Mouse (Mus musculus): Measurements from ENCODE around the gene Ntf5. TPM values are rescaled to one million over a fixed set of nuclear protein-coding genes. Genes with fewer than 3 reads are reported as not detected.

The Ntf5 gene
- total RNA-seq, 1 experiment, result 2.4 TPM

DNA sequence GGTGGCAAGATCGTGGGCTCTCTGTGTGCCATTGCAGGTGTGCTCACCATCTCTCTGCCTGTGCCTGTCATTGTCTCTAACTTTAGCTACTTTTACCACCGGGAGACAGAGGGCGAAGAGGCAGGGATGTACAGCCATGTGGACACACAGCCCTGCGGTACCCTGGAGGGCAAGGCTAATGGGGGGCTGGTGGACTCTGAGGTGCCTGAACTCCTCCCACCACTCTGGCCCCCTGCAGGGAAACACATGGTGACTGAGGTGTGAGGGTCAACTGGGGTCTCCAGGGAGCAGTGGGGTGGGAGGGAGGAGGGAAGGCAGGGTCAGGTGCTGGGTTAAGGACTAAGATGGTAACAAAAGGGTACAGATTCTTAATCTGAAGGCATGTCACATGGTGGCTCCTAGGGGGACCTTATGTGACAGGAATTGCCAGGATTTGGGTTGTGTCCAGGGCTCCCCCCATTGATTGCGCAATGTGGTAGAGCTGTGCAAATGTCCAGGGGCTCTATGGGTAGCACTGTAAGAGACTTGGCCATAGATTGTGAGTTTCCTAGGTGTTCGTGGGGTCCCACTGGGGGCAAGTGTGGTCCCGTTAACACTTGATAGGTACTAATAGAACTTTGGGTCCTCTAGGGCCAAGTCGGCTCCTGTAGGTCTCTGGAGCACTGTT, 3.9 kb upstream of the Ntf5 start:
- no peak overlapping the region for H3K27ac ChIP-seq (ENCODE audit: insufficient read depth, low read depth, low read length, poor library complexity, severe bottlenecking)
- no peak overlapping the region for H3K9ac ChIP-seq (ENCODE audit: insufficient read depth, low read depth, low read length, poor library complexity, severe bottlenecking)
- TF ChIP-seq MAFK (IDR thresholded peaks at IDR 0.05; ENCODE audit: insufficient read depth, low read depth, low read length), result no peak
- no peak for TF ChIP-seq HCFC1 (IDR thresholded peaks at IDR 0.05; ENCODE audit: borderline replicate concordance, insufficient read depth, low read length)
- TF ChIP-seq ZNF384 (IDR thresholded peaks at IDR 0.05; ENCODE audit: low read depth, low read length), result no peak
- no peak for TF ChIP-seq CHD2 (IDR thresholded peaks at IDR 0.05; ENCODE audit: low read depth, low read length)
- TF ChIP-seq ZC3H11A (IDR thresholded peaks at IDR 0.05; ENCODE audit: borderline replicate concordance, low read depth, low read length), result no peak
- H3K4me3 ChIP-seq (ENCODE audit: insufficient read depth in 1 of 2, low read depth in 1 of 2, low read length in 2 of 2, poor library complexity in 1 of 2, severe bottlenecking in 1 of 2), result no peak overlapping the region
- in situ Hi-C loops (cut with MboI; ENCODE audit: low sequenced_read_pairs in 2 of 2, unreplicated experiment in 2 of 2), result no loop called here
- H3K9me3 ChIP-seq (ENCODE audit: control insufficient read depth, insufficient read depth, low read depth, low read length), result no peaks in the 10 kb centered on the region
- no peaks in the 10 kb centered on the region for H3K36me3 ChIP-seq (ENCODE audit: control insufficient read depth, insufficient read depth, low read length, poor library complexity, severe bottlenecking)
- no peak for DNase-seq (ENCODE audit: low read depth, low spot score)
- H3K4me1 ChIP-seq (ENCODE audit: control insufficient read depth in 2 of 2, insufficient read depth in 2 of 2, low read length in 2 of 2, poor library complexity in 1 of 2), result peaks cover 5 to 11% of the 10 kb centered on the region in 2 experiments; a peak in 3 of 4 replicates

DNA sequence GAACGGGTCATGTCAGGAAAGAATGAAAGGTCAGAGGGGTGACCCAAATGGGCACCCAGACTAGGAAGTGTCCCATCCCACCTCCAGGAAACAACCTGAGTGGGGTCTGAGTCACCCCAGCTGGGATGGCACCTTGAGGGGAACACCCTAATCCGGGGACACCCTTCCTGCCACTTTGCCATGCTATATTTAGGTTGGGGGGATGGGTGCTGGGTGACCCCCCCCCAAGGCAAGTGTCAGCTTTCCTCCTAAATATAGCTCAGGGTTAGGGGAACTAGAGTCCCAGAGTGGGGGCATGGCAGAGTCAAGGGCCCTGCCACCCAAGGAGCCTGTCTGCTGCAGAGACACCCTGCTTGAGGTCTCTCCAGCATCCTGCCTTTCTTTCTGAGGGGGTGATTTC, 1.1 kb upstream of the Ntf5 start:
- H3K9me3 ChIP-seq (ENCODE audit: control insufficient read depth, insufficient read depth, low read depth, low read length), result no peaks in the 10 kb centered on the region
- H3K4me3 ChIP-seq (ENCODE audit: insufficient read depth in 1 of 2, low read depth in 1 of 2, low read length in 2 of 2, poor library complexity in 1 of 2, severe bottlenecking in 1 of 2), result no peak overlapping the region
- TF ChIP-seq MAFK (IDR thresholded peaks at IDR 0.05; ENCODE audit: insufficient read depth, low read depth, low read length) (no peak), ZNF384 (IDR thresholded peaks at IDR 0.05; ENCODE audit: low read depth, low read length) (no peak), CHD2 (IDR thresholded peaks at IDR 0.05; ENCODE audit: low read depth, low read length) (no peak), HCFC1 (IDR thresholded peaks at IDR 0.05; ENCODE audit: borderline replicate concordance, insufficient read depth, low read length) (no peak), ZC3H11A (IDR thresholded peaks at IDR 0.05; ENCODE audit: borderline replicate concordance, low read depth, low read length) (no peak)
- no peak overlapping the region for H3K27ac ChIP-seq (ENCODE audit: insufficient read depth, low read depth, low read length, poor library complexity, severe bottlenecking)
- no peak overlapping the region for H3K9ac ChIP-seq (ENCODE audit: insufficient read depth, low read depth, low read length, poor library complexity, severe bottlenecking)
- peaks cover 0 to 15% of the 10 kb centered on the region in 2 experiments; a peak in 3 of 4 replicates for H3K4me1 ChIP-seq (ENCODE audit: control insufficient read depth in 2 of 2, insufficient read depth in 2 of 2, low read length in 2 of 2, poor library complexity in 1 of 2)
- DNase-seq (ENCODE audit: low read depth, low spot score), result no peak
- in situ Hi-C loops (cut with MboI; ENCODE audit: low sequenced_read_pairs in 2 of 2, unreplicated experiment in 2 of 2), result no loop called here
- H3K36me3 ChIP-seq (ENCODE audit: control insufficient read depth, insufficient read depth, low read length, poor library complexity, severe bottlenecking), result no peaks in the 10 kb centered on the region

DNA sequence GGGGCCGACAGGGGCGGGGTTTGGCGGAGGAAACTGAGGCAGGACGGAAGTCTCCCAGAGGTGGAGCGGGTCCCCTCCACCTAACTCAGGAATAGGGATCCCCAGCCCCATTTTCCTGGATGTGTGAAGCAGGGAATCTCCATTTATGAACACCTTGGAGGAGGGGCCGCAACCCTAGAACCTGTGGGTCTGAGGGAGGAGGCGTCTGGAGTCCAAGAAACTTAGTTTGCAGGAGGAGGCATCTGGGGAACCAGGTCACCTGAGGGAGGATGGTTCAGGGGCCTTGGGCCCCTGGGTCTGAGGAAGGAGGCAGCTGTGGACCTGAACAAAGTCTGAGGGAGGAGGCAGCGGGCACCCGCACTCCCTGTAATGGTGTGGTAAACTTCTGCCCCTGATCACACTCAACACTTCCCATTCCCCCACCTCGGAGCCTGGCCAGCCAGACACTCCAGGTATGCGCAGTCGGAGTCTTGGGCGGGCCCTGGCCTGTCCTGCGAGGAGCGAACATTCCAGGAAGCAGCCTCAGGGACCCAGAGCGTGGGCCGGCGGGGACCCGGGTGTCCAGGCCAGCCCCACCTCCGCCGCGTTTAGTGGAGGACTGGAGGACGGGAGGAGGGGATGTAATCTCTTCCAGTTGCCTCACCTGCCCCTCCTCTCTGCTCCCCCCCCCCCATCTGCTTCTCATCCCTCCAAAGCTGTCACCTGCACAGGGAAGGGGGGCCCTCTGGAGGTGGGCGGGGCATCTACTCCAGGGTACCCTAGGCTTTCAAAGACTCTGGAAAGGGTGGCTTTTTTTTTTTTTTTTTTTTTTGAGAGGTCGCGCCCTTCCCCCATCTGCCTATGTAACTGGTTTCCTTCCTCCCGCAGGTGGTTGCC, 607 bp downstream of the Ntf5 start:
- no peak overlapping the region for H3K27ac ChIP-seq (ENCODE audit: insufficient read depth, low read depth, low read length, poor library complexity, severe bottlenecking)
- no peak for DNase-seq (ENCODE audit: low read depth, low spot score)

DNA sequence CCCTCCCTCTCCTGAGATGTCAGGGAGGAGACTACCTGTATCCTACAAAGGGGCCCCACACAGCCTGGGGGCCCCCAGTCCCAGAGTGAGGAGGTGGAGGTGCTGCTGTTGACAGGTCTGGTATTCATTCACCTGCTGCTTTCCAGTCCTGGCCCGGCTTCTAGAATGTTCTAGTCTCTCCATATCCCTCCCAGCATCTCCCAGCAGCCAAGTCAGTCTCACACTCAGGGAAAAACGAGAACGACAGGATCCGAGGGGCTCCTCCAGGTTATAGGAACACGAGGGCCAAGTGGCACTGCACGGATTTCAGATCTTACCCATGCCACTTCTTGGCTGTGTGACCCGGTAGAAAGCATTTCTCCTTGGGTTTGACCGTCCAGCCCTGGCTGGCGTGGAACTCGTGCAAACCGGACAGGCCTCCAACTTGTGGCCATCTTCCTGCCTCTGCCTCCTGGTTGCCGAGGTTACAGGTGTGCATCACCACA, 1.3 kb downstream of the Ntf5 start:
- H3K36me3 ChIP-seq (ENCODE audit: control insufficient read depth, insufficient read depth, low read length, poor library complexity, severe bottlenecking), result no peaks in the 10 kb centered on the region
- no peak for TF ChIP-seq HCFC1 (IDR thresholded peaks at IDR 0.05; ENCODE audit: borderline replicate concordance, insufficient read depth, low read length)
- TF ChIP-seq MAFK (IDR thresholded peaks at IDR 0.05; ENCODE audit: insufficient read depth, low read depth, low read length), result no peak
- TF ChIP-seq CHD2 (IDR thresholded peaks at IDR 0.05; ENCODE audit: low read depth, low read length), result no peak
- TF ChIP-seq ZC3H11A (IDR thresholded peaks at IDR 0.05; ENCODE audit: borderline replicate concordance, low read depth, low read length), result no peak
- no peak for TF ChIP-seq ZNF384 (IDR thresholded peaks at IDR 0.05; ENCODE audit: low read depth, low read length)
- H3K9me3 ChIP-seq (ENCODE audit: control insufficient read depth, insufficient read depth, low read depth, low read length), result no peaks in the 10 kb centered on the region
- H3K4me1 ChIP-seq (ENCODE audit: control insufficient read depth in 2 of 2, insufficient read depth in 2 of 2, low read length in 2 of 2, poor library complexity in 1 of 2), result peaks cover 6 to 29% of the 10 kb centered on the region in 2 experiments; a peak in 2 of 4 replicates
- H3K4me3 ChIP-seq (ENCODE audit: insufficient read depth in 1 of 2, low read depth in 1 of 2, low read length in 2 of 2, poor library complexity in 1 of 2, severe bottlenecking in 1 of 2), result 0 out of 4 replicates have a peak overlapping the region, but pooled peaks of 1 of the 2 experiments have one; percentile 74
- H3K9ac ChIP-seq (ENCODE audit: insufficient read depth, low read depth, low read length, poor library complexity, severe bottlenecking), result no peak overlapping the region
- no peak for DNase-seq (ENCODE audit: low read depth, low spot score)
- in situ Hi-C loops (cut with MboI; ENCODE audit: low sequenced_read_pairs in 2 of 2, unreplicated experiment in 2 of 2), result no loop called here
- H3K27ac ChIP-seq (ENCODE audit: insufficient read depth, low read depth, low read length, poor library complexity, severe bottlenecking), result no peak overlapping the region

More for the DNA sequence above, 607 bp downstream of the Ntf5 start:
- in situ Hi-C loops (cut with MboI; ENCODE audit: low sequenced_read_pairs in 2 of 2, unreplicated experiment in 2 of 2), result no loop called here
- Histone ChIP-seq H3K36me3 (ENCODE audit: control insufficient read depth, insufficient read depth, low read length, poor library complexity, severe bottlenecking) (no peaks in the 10 kb centered on the region), H3K4me1 (ENCODE audit: control insufficient read depth in 2 of 2, insufficient read depth in 2 of 2, low read length in 2 of 2, poor library complexity in 1 of 2) (peaks cover 2 to 24% of the 10 kb centered on the region in 2 experiments; a peak in 2 of 4 replicates), H3K9ac (ENCODE audit: insufficient read depth, low read depth, low read length, poor library complexity, severe bottlenecking) (peak overlapping the region; percentile 18; the same call in 1 of the 2 replicates), H3K4me3 (ENCODE audit: insufficient read depth in 1 of 2, low read depth in 1 of 2, low read length in 2 of 2, poor library complexity in 1 of 2, severe bottlenecking in 1 of 2) (peak overlapping the region; percentile 61 to 74), H3K9me3 (ENCODE audit: control insufficient read depth, insufficient read depth, low read depth, low read length) (no peaks in the 10 kb centered on the region)
- TF ChIP-seq MAFK (IDR thresholded peaks at IDR 0.05; ENCODE audit: insufficient read depth, low read depth, low read length) (no peak), ZNF384 (IDR thresholded peaks at IDR 0.05; ENCODE audit: low read depth, low read length) (peak; percentile 85)
